Mouse (Mus musculus): ENCODE measurements at regions not wholly inside any gene's neighbourhood (a gene's known extent, or its start where the extent isn't known, plus 50 kb on each side); places are given as distances from the start of the nearest gene placed in this dataset.

DNA sequence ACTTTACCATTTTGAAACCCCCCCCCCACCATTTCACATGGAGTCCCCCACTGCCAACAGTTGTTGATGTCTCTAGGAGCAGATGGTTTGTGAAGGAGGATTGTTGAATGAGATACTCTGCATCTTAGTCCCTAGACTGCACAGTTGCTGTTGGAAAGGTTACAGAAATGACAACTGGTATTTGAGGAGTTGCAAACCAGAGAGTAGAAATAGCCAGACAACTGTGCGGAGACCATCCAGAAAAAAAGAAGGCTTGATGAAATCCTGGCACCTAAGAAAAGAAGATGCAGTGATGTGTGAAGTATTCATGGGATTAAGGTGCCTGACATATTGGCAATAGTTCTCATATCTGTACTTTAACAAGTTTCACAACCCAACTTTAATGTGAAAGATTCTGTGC lies 1069.2 kb upstream of the Slc39a10 start:
- Histone ChIP-seq H3K27ac (no peak overlapping the region), H3K4me3 (no peak overlapping the region)
- TF ChIP-seq CTCF (conservative IDR thresholded peaks at IDR 0.05), result no peak
- DNase-seq (ENCODE audit: low spot score in 2 of 2), result peak; percentile 28 to 54

DNA sequence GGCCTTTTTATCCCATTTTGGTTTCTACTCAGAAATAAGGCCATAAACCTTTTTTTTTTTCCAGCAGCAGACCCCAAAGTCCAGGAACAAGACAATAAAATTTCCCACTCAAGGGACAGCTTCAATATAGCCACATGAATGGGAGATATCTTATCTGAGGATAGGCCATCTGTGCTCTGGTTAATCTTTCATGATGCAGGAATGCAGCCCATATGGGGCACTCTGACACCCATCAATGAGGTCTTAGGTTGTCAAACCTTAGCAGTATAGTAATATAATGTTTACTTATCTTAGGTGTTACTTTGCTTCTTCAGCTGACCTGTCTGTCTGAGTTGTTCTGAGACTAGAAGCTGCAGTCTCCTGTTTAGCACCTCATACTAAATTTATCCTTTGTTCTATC lies 1048.0 kb upstream of the Slc39a10 start:
- no peak for TF ChIP-seq CTCF (conservative IDR thresholded peaks at IDR 0.05)
- DNase-seq (ENCODE audit: low spot score in 2 of 2), result no peak
- H3K4me3 ChIP-seq, result no peak overlapping the region
- H3K27ac ChIP-seq, result no peak overlapping the region

DNA sequence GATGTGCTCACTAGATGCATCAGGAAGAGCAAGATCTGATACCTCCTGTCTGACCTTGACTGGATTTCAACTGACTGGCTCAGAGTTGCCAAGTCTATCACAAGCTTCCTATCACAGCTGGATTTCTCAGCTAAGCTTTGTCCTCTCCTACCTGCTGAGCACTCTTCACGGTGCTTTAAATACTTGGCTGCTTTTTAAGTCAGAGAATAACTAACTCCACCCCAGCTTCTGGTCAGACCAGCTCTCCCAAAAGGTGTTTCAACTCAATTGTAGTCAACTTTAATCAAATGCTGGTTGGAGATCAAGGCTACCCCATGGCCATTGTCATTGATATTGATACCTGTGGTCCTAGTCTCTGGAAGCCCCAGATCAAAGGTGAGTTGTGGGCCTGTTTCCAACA lies 1021.5 kb upstream of the Slc39a10 start:
- Histone ChIP-seq H3K27ac (no peak overlapping the region), H3K4me3 (no peak overlapping the region)
- no peak for DNase-seq (ENCODE audit: low spot score in 2 of 2)
- no peak for TF ChIP-seq CTCF (conservative IDR thresholded peaks at IDR 0.05)
